Mouse (Mus musculus) brain, embryonic 14.5 days (tissue): Measurements from ENCODE around the gene Dap3.

Experiments used
- CTCF ChIP-seq: fragments of 200-500 bp; IDR thresholded peaks from 2 replicates; pipeline ENCODE4 v1.5.1; 2012; ENCODE audit warnings: inconsistent platforms, mild to moderate bottlenecking, moderate library complexity, borderline replicate concordance; ENCODE audit not compliant: insufficient read depth, insufficient read length; ENCODE audit errors: extremely low read depth
- POLR2A ChIP-seq: fragments of 200-500 bp; IDR thresholded peaks from 2 replicates; pipeline ENCODE4 v1.6.1; 2012; ENCODE audit warnings: mild to moderate bottlenecking, inconsistent platforms, borderline replicate concordance; ENCODE audit not compliant: poor library complexity, insufficient read depth, insufficient read length, severe bottlenecking; ENCODE audit errors: extremely low read depth

DNA sequence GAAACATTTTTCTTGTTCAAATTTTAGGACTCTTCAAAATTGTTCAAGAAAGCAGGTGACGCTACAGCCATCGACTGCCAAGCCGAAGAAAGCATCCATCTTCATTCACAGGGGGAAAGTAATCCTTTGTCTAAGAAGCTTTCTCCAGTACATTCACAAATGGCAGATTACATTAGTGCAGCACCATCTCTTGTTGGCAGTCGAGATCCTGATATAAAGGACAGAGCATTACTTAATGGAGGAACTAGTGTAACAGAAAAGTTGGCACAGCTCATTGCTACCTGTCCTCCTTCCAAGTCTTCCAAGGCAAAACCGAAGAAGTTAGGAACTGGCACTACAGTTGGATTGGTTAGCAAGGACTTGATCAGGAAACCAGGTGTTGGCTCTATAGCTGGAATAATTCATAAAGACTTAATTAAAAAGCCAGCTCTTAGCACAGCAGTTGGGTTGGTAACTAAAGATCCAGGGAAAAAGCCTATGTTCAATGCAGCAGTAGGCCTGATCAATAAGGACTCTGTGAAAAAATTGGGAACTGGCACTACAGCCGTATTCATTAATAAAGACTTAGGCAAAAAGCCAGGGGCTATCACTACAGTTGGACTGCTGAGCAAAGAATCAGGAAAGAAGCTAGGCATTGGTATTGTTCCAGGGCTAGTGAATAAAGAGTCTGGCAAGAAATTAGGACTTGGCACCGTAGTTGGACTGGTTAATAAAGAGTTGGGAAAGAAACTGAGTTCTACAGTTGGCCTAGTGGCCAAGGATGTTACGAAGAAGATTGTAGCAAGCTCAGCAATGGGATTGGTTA lies 30.4 kb upstream of the Dap3 start:
- TF ChIP-seq CTCF = no peak
- TF ChIP-seq POLR2A = no peak
